Mouse (Mus musculus) brain, embryonic 18.5 days (tissue): ENCODE data around the gene Iqce.
A peak's percentile ranks its signal among the peaks of the same experiment; 100 is the strongest.
"Not testable (repeated sequence)": the region's sequence is repeated elsewhere in the genome, so short reads cannot be mapped to it uniquely, and the experiment has no call there.

Experiments used
- DNase-seq: peaks from one replicate; pipeline ENCODE4 v3.0.0-alpha.2; 2012; ENCODE audit warnings: low read depth, low spot score

Iqce gene

DNA sequence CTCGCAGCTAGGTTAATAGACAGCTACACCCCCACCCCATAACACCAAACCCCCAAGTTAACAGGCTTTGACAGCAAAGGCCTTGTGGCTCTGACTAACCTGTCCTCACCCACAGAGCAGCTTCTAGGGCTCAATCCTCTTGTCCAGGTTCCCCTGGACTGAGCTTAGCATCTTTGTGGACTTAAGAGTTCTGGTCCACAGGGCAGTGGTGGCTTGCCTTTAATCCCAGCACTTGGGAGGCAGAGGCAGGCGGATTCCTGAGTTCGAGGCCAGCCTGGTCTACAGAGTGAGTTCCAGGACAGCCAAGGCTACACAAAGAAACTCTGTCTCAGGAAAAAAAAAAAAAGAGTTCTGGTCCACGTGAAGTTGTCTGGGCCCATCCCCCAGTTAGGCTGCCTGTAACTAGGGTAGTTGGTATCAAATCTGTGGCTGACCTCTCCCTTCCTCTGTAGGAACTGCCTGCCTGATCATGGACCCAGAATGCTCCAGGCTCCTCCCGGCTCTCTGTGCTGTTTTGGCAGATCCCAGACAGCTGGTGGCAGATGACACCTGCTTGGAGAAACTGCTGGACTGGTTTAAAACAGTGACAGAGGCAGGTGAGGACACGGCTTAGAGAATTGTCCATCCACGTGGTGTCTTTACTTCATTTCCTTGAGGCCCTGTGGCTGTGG lies 3.5 kb upstream of the Iqce start:
- no peak for DNase-seq

GRCm38 (mm10) chr5:140704378-140705251 lies 2.4 kb upstream of the Iqce start, which contains the start of gene Brat1:
TSS of gene Brat1 (plus strand) at chr5:140705011.
- DNase-seq, result peak; percentile 99

DNA sequence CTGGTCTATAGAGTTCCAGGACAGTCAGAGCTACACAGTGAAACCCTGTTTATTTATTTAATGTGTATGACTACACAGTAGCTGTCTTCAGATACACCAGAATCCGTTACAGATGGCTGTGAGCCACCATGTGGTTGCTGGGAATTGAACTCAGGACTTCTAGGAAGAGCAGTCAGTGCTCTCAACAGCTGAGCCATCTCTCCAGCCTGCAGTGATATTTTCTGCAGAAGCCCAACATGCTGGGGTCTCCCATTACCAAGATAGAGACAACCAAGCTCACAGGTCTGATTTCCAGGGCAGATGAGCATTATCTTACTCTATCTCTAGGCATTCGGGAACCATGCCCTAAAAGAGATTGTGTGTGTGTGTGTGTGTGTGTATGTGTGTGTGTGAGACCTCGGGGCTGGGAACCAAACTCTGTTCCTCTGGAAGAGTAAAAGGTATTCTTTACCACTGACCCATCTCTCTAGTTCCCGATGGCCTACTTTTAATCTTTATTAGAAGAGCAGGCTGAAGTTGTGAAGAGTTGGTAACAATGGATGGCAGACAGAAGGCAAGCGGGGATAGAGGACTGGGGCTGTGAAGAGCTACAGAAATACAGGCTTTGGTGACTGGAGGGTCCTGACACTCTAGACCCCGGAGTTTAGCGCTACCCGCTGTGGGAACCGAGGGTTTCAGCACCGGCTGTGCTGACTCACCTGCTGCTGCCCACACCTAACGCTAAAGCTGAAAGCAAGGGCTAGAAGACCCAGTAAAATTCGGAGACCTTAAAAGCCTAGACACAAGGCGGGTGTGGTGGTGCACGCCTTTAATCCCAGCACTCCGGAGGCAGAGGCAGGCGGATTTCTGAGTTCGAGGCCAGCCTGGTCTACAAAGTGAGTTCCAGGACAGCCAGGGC lies 1.6 kb upstream of the Iqce start:
- no peak for DNase-seq

DNA sequence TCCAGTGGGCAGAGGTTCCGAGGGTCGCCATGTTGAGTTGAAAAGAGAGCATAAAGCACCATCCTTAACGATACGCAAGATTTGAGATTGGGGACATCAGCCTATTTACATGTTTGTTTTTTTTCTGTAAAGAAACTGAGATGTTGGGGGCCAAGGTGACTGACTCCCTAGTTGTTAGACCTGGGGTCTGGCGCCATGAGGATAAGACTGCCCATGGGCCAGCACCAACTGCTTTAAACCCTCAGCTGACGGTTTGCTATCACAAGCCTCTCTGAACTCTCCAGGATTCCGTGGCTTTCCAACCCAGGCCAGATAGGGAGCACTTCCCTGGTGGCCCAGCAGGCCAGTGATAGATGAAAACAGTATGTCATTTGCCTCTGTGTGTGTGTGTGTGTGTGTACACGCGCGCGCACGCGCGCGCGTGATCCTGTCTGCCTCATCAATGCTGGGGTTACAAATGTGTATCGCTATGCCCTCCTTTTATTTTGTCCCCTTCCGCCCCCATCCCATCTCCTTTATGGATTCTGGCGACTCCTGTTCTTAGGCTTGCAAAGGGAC lies 519 bp upstream of the Iqce start:
- no peak for DNase-seq

DNA sequence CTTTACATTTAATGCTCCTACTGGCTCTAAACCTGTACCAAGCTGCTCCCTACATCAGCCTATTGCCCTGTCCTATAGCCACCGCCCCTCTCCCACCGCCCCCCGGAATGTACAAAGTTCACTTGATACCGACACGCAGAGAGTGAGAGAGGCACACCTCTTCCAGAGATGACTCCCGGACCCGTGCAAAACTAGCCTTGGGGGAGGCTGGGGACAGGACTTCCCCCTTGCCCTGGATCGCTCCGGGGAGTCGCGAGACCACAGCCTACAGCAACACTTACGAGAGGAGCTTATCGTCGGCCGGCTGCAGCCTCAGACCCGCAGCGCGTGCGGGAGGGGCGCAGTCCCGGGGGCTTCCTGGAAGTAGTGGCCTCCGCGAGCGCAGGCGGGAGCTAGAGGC lies 517 bp downstream of the Iqce start:
- DNase-seq, result no peak

- no peak for DNase-seq
Measured at GRCm38 (mm10) chr5:140699776-140700175, 2.4 kb downstream of the Iqce start.

DNA sequence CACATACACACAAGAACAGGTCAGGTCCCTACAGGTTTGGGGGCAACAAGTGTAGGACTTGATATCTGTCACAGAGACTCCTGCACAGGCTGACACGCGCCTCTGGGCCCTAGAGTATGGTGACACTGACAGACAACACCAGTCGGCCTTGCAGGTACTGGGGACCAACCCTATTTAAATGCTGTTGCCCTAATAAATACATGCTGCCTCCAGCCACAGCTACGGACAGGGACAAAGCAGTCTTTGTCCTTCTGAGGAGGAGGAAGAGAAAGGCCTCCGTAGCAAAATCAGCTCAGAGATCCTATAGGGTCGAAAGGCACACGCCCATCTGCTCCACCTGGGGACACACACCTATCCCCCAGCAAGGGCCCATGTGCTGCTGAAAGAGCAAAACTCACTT lies 6.2 kb downstream of the Iqce start:
- DNase-seq, result no peak

GRCm38 (mm10) chr5:140688434-140688833 lies 13.7 kb downstream of the Iqce start:
- DNase-seq, result no peak

DNA sequence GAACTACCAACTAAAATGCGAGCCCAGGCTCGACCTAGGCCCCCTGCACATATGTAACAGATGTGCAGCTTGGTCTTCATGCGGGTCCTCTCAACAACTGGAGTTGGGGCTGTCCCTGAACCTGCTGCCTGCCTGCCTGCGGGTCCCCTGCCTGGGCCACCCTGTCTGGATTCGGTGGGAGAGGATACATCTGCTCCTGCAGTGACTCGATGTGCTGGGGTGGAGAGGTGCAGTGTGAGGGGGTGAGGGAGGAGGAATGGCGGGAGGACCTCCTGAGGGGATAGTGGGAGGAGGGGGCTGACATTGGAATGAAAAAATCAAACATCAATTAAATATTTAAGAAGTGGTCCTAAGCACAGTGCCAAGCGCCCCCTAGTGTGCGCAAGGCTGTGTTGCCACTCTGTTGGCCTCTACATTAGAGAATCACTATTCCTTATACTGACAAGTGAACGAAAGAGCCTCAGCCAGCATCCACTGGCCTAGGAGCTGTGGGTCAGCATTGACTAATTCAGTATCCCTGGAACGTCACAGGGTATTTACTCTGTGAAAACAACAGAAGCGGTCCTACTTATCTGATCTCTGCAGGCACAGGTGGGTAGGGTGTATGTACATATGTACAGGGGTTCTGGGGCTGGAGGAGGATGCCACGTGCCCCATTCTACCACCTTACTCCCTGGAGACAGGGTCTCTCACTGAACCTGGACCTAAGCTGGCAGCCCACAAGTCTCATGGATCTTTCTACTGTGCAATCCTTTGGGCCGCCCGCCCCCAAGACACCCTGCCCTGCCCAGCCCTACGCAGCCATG lies 17.6 kb downstream of the Iqce start:
- no peak for DNase-seq

- no peak for DNase-seq
Measured at GRCm38 (mm10) chr5:140682113-140682512, 20.1 kb downstream of the Iqce start.

DNA sequence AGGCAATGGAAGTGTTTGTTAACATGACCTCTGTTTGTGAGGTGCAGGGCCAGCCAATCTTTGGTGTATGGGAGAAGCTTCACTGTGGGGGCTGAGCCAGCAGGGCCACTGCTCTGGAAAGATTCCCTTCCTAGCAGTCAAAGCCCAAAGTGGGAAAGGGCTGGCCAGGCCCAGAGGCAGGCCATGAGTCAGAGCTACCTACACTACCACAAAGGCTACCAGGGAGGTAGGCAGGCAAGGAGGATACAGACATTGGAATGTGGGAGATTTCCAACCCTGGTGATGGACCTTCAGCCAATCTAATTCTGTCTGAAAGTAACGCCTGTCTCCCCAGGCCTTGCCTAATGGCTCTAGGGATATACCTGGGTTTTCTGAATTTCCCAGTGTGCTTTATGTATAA lies 21.2 kb downstream of the Iqce start:
- no peak for DNase-seq

DNA sequence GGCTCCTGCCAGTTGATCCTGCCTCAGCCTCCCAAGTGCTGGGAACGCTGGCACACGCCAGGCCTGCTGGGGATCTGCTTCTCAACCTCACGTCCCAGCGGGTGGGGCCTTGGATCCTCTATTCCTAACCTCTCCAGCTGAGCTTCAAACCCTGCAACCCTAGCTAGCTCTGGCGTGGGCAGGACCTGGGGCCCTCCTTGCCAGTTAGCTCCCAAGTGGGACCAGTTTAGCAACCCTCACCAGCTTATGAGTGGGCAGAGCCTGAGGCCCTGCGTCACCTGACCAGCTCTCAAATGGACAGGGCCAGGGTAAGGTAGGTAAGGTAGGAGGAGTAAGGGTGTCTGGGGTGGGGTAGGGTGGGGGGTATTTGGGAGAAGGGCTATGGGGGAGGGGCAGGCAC lies 22.1 kb downstream of the Iqce start:
- no peak for DNase-seq

- DNase-seq, result no peak
Measured at GRCm38 (mm10) chr5:140677137-140677536, 25.0 kb downstream of the Iqce start.

GRCm38 (mm10) chr5:140675640-140676039 lies 26.5 kb downstream of the Iqce start:
- DNase-seq, result no peak

- DNase-seq, result no peak
Measured at GRCm38 (mm10) chr5:140675079-140675478, 27.1 kb downstream of the Iqce start.

- DNase-seq, result no peak
Measured at GRCm38 (mm10) chr5:140674036-140674435, 28.1 kb downstream of the Iqce start.

DNA sequence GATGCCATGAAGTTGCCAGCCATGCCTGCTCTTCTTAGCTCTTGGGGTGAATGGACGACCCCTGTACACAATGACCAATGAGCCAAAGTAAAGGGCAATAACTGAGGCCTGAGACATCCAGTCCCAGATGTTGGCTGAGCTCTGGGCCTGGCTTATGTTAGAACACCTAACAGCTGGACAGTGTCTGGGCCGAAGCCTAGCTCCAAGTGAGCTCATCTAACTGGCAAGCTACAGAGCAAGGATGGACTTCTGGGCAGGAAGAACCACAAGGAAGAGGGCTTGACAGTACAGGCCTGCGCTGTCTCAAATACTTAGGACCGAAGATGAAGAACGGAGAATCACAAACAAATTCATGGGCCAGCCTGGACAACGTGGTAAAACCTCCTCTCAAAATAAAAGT lies 29.6 kb downstream of the Iqce start:
- DNase-seq, result not testable (repeated sequence)

- no peak for DNase-seq
Measured at GRCm38 (mm10) chr5:140672115-140672514, 30.1 kb downstream of the Iqce start.

GRCm38 (mm10) chr5:140663621-140664180 lies 38.5 kb downstream of the Iqce start:
- no peak for DNase-seq
